Mouse (Mus musculus) lung, adult 2 months (tissue): Measurements from ENCODE around the gene Dock10.

Source experiments
- CTCF ChIP-seq: fragments of 200-500 bp; IDR thresholded peaks from 2 replicates; pipeline ENCODE4 v1.5.1; 2011; ENCODE audit warnings: mild to moderate bottlenecking, low read length, control low read depth; ENCODE audit not compliant: insufficient read depth
- POLR2A ChIP-seq: fragments of 200-500 bp; IDR thresholded peaks from 2 replicates; pipeline ENCODE4 v1.6.1; 2011; ENCODE audit warnings: low read depth, mild to moderate bottlenecking, control low read depth, low read length, borderline replicate concordance; ENCODE audit errors: extremely low read depth

DNA sequence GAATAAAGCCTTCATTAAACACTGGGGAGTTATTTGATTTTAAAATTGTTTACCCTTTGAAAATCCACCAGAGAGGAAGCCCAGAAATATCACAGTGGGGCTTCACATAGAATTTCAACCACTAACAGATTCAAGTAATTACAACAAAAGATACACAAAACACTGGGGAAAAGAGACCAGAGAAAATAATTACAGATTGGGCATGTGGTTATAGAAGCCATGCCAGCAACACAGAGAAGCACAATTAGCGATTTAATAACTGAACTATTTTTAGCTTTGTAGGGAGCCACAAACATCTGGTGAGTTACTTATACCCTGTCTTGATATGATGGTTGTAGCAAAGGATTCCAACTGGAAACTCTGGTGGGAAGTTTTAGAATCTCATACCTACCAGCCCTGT lies 104.2 kb downstream of the Dock10 start:
- no peak for TF ChIP-seq POLR2A
- no peak for TF ChIP-seq CTCF
